Mouse (Mus musculus) liver, embryonic 14.5 days (tissue): Measurements from ENCODE around the gene Hist1h2bm.

Experiments used
- CTCF ChIP-seq: IDR thresholded peaks from 2 replicates; pipeline ENCODE4 v1.5.1; 2016; ENCODE audit warnings: antibody characterized with exemption, low read depth, control low read depth
- EP300 ChIP-seq: IDR thresholded peaks from 2 replicates; pipeline ENCODE4 v1.6.1; 2016; ENCODE audit warnings: antibody characterized with exemption, low read depth

- no peak for TF ChIP-seq CTCF
- TF ChIP-seq EP300 = no peak
Observed at GRCm38 (mm10) chr13:21729544-21729943, 7.7 kb downstream of the Hist1h2bm start.
